Mouse (Mus musculus) cerebellum, adult 18-20 months (tissue): ENCODE measurements around the gene Ambra1.
"Not testable (repeated sequence)": the region's sequence is repeated elsewhere in the genome, so short reads cannot be mapped to it uniquely, and the experiment has no call there.

Experiments
- DNase-seq, 2 experiments: peaks; one replicate each; pipeline ENCODE4 v3.0.0; 2021

Ambra1 gene

DNA sequence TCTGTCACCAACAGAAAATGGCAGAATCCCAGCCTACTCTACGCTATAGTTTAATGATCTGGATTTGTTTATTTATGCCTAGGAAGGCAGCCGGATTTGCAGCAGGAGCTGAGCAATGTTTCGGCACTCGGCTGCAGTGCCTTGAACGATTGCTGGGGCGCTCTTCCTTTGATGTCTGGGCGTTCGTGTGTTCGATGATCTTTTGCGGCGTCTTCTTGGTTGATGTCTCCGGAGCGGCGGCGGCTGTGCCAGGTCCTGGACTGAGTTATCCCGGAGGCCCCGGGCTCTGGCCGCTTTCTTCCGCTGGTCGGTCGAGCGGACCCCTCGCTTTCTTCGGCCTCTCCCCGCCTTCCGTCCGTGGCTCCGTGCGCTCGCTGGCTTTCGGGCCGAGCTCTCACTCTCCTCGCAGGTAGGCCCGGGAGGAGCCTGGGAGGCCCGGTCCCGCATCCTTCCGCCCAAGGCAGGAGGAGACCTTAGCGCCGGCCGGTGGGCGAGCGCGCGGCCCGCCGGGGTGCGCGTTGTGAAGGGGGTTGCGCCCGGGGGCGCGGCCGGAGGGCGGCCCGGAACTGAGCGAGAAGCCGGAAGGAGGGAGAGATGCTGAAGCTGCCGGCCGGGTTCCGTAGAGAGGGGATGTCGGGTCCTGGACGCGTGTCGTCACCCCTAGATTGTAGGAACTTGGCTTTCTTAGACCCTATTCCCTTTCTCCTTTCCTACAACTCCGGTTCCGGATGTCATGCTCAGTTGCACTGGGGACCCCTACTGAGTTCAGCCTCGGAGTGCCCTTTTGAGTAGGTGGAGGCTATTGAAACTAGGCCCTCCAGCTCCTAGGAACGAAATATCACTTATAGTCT is at the start of gene Ambra1:
Gene Ambra1 (plus strand): TSS at position 164 of the 851 bp plus-strand sequence.
- peak; percentile 80 to 90 for DNase-seq

DNA sequence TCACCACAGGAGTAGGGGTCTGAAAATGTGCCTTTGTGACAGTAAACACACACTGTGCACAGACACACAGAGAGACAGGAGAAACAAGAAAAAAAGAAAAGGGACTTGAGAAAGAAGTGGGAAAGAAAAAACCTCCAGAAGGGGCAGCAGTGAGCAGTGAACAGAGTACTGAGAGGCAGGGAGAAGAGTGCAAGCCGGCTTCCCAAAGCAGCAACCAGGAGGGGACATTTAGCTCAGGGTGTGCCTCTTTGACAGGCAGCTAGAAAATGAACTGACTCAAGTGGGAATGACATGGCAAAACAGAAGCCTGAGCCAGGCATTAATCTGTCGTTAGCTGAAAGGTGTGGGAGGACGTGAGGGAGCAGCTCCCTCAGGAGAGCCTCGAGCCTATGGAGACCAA is 47.1 kb upstream of the Ambra1 start:
- peak; percentile 44 to 59 for DNase-seq

DNA sequence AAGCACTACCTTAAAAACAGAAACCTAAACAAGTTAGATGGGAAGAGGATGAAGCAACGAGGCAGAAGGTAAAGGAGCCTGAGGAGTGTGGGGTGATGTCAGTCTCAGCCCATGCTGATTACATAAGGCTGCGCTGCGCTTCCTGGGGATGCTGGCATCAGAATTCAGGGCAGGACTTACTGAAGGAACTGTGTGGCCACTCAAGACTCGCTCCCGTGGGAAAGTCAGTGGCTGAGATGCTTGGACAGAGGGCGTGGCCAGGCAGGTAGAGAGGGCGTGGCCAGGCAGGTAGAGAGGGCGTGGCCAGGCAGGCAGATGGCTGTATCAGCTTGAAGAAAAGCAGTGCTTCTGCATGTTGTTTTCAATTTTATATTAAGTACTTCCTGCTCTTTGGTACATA is 46.0 kb upstream of the Ambra1 start:
- peak; percentile 28 to 34 for DNase-seq

DNA sequence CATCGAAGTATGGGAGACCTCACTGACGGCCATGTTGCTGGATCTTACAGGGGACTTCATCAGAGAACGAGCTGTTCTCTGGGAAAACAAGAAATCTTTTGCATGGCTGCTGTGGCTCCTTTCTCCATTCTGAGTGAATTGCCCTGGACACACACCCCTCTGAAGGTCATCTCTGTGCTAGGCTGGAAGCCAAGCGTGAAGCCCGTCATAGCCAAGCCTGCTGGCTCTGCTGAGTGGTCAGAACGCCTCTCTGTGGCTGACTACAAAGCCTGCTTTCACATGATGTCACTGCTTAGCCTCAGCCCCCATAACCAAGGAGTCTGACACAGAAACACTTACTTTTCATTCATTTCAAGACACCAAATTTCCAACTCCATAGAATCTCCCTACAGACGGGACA is 40.5 kb upstream of the Ambra1 start:
- DNase-seq = peak in 1 of 2 experiments; percentile 25

DNA sequence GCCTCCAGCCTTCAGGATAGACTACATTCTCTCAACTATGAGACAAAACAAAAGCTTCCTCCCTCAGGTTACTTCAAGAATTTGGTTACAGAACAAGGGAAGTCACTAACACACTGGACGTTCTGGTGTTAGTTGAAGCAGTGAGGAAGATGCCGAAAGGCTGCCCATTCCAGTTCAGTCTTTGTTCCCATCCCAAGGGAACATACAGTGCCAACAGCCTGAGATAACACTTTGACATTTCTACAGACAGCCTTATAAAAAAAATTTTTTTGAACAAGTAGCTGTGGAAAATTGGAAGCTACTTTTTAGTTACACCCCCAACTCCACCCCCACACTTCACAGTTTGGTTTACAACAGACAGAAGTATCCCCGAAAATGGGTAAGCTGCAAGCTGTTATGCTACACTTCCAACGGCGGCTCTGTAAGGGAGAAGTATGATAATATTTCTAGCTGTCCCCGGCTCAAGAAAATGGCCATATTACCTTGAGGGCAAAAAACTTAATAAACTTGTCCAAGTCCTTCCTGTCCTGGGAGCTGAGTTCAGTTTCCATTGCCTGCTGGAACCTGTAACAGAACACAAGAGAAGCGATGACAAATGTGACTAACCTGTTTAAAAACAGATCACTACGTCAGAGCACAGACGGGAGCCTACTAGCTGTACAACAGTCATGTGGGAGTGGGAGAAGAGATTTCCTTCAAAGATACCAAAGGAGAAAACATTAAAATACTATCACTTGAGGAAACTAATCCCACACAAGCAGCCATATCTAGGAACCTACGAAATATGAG is 34.3 kb upstream of the Ambra1 start:
- DNase-seq = no peak

DNA sequence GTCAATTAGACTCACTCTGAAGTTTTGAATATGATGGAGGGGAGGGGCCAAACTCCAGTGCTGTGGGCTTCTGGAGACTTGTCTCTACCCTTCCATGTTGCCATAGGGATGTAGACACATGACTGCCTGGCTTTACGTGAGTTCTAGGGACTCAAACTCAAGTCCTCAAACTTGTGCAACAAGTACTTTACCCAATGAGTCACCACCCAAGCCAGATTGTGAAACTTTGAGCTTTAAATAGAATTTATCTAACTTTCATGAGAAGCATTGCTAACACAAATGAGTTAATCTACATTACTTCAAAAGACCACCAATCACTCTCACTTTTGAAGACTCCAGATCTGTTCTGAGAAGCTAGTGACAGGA is 33.7 kb upstream of the Ambra1 start:
- DNase-seq = no peak

DNA sequence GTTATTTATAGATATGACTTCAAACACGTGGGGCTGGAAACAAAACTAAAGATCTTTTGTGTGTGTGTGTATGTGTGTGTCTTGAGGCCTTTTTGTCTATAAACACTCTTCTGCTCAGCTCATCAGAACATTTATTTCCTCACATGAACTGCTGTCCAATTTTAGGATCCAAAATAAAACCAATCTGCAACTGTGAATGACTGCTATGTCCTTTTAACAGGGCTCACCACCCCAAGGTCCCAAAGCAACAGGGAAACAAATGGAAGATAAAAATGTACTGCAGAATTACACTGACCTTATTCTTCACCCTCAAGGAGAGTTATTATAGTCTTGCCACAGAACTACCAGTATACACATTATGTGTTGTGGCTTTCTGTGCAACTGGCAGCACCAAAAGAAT is 30.7 kb upstream of the Ambra1 start:
- DNase-seq = no peak

DNA sequence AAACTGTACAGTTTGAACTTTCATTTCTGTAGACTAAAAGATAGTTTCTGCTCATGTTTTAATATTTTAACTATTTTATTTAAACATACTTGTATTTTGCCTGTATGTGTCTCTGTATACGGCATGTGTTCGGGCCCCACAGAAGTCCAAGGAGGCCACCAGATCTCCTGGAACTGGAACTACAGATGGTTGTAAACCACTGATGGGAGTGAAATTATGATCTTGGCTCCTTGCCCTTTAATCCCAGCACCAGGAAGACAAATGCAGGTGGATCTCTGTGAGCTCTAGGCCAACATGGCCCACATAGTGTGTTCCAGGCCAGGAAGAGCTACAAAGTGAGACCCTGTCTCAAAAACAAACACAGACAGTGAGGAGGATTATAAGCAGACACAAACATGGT is 28.6 kb upstream of the Ambra1 start:
- DNase-seq = peak in 1 of 2 experiments; percentile 24

DNA sequence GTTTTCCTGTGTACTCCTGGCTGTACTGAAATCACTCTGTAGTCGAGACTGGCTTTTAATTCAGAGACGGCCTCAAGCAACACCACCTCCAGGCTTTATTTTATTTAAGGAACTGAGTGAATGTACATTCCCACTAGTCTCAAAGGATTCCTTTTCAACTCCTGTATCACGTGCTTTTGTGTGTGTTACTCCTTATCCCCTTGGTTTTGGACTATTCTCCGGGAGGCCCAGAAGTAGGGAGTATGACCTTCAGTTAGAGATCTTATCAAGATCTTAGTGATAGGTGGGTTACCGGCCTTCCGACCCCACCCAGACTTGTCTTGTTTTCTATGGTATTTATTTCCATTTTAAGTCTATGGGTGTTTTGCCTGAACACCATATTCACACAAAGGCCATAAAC is 24.2 kb upstream of the Ambra1 start:
- DNase-seq = no peak

DNA sequence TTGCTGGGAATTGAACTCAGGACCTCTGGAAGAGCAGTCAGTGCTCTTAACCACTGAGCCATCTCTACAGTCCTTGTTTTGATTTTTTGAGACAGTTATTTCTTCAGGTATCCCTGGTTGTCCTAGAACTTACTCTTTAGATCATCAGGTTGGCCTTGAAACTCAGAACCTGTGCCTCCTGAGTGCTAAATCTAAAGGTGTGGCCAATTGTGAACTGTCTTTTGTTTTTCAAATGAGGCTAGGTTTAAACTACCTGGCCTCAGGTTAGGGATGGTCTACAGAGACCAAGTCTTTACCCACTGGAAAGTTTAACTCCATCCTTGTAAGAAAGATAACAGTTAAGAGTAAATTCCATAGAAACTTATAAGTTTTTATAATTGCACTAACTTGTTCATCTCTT is 23.5 kb upstream of the Ambra1 start:
- no peak for DNase-seq

DNA sequence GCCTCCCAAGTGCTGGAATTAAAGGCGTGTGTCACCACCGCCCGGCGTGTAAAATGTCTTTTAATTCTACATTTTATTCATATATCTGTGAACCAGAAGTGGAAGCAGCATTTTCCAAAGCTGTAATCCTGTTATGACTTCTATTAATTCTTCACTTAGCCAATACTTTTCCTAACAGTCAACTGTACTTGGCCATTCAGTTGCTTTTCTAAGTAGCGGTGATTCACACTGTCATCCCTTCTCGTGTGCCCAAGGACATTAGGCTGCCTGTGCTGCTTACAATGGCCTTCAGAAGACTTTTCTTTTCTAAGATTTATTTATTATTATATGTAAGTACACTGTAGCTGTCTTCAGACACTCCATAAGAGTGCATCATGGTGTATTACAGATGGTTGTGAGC is 21.6 kb upstream of the Ambra1 start:
- DNase-seq = no peak

DNA sequence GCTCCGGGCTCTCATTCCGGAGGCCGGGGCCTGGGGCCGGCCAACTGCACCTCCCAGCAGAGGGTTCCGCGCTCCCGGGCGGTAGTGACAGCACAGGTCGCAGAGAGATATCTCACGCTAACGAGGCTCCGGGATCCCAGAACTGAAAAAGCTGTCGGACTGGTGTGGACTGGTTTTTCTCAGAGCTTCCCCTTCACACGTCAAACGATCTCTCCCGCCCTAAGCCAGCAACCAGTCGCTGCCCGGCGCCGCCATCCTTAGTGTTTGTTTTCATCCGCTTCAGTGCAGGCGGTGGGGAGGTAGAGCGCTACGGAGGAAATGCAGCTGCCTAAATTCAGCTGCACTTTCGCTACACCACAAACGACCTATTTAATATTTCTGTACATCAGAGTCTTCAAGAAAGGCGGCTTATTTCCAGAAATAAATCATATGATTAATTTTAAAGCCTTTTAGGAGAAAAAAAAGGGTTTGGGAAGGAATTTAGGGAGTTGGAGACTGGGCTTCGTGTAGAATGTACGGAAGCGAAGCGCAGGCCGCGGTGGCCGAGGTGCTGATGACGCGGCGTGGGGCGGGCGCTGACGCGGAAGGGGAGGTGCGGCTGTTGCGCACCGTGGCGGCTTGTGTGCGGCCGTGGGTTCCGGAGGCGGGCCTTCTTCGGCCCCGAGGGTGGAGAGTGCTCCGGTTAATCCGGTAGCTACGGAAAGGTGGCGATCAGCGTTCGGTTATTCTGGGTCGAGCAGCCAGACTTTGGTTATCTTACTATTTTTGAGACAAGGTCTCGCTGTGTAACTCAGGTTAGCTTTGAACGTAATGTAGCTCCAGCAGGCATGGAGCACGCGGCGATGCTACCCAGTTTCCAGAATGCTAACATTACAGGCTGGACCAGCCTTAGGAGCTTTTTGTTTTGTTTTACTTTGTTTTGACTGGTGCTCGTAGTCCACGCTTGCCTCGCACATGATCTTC is 19.4 kb upstream of the Ambra1 start, which contains the start of the genes Atg13 and Harbi1:
Gene Atg13 (minus strand): TSS at position 305 of the 963 bp plus-strand sequence.
Gene Harbi1 (plus strand): TSS at position 581 of the 963 bp plus-strand sequence.
- peak; percentile 94 to 95 for DNase-seq

DNA sequence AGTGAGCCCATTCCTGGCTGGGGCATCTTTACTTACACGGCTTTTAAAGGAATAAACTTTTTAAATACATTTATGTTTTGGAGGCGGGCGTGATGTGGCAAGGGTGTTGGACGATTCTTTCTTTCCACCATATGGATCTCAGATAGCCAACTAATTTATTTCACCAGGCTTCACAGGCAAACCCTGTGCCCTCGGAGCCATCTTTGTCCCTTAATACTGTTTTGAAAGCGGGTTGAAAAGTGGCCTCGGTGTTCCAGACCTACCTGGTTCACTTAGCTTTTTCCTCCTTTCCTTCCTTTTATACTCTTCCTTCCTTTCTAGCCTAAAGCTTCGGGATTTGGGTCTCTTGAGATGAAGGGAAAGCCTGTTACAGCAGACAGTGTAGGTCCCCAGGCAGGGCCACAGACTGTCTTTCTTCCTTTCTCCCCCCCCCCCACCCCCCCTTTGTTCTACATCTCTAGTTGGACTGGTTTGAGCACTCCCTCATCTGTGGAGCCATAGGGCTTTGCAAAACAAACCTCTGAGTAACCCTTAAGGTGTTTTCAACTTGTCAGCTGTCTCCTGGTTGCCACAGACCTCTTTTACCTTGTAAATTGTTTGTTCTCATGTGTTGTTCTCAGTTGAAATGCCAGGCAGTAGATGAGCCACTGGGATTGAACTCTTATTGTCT is 18.5 kb upstream of the Ambra1 start:
- DNase-seq = no peak

DNA sequence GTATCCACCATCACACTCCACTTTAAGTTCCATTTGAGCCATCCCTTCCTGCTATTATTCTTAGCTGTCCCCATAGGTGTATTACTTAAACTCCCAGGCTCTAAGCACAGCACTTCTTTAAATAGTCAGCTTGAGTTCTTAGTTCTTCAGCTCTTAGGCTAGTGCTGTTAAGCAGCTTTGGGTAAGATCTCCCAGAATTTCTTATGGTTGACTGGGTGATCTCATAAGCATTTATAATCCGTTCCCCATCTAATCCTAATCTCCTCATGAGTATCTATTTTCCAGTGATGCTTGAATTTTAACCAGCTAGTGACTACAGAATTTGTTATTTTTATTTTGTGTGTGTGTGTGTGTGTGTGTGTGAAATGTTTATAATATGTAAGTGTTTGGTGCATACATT is 15.0 kb upstream of the Ambra1 start:
- DNase-seq = no peak

DNA sequence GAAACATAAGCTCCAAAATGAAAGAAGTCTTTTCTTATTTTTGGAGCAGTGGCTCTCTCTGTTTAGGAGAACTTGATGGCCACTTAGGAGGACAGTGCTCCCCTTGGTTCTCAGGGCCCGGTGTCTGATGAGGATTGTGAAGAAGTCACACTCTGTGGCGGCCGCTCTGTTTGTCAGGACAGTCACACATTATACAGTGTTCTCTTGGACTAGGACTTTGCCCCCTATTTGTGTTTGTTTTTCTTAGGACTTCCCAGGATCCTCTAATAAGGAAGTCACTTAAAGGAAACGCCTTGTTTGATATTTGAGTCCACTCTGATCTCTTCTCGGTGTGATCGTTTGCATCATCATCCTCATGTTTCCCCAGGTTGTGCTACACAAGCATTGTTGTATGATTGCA is 11.7 kb upstream of the Ambra1 start:
- DNase-seq = no peak

DNA sequence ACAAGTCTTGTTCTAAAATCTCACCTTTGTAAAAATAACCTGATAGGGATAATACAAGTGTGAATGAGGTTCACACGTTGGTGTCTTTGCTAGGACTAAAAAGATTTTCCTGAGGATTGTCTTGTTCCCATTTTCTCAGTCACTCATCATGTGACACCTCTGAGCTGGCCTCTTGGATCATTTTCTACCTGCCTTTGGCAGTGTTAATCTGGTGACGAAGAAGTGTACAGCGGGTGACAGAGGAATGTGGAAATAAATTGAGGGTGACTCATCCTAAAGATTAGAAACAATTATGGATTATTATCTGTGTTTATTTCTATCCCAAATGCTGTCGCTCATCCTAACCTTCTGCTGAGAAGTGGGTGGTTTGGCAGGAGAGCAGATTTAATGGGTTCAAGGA is 6.6 kb upstream of the Ambra1 start:
- DNase-seq = no peak

DNA sequence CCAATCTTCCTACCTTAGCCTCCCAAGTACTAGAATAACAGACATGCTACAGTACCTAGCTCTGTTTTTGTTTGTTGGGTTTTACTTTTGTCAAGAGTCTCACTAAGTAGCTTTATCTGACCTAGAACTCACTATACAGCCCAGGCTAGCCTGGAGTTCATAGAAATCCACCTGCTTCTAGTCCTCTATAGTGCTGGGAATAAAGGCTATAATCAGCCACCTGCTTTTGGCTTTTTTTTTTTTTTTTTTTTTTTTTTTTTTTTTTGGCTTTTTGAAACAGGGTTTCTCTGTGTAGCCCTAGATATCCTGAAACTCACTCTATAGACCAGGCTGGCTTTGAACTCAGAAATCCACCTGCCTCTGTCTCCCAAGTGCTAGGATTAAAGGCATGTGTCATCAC is 6.0 kb upstream of the Ambra1 start:
- DNase-seq = no peak

DNA sequence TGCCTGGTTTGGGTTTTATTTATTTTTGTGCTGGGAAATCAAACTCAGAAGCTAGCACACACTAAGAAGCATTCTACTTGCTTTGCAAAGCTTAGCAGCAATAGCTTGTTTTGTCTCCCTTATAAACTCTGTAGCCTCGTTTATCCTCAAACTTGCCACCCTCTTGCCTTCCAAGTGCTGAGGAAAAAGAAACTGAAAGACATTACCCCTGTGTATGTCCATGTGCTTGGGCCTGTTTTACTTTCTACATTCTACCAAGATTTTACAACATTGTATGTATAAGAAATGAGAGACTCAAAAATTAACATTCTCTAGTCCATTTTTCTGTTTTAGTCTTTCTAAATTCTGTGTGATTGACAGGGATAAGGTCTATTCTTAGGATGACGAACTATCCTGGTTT is 5.2 kb upstream of the Ambra1 start:
- DNase-seq = no peak

DNA sequence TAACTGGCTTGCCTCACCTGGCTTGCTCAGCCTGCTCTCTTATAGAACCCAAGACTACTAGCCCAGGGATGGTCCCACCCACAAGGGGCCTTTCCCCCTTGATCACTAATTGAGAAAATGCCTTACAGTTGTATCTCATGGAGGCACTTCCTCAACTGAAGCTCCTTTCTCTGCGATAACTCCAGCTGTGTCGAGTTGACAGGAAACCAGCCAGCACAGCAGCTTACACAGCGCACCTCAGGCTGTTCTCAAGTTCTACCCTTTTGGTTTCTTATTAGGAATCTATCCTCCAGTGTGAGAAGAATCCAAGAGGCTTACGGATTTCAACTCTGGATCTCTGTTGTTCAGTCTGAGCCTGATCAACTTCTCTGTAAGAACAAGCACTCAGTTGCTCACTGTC is 4.5 kb upstream of the Ambra1 start:
- DNase-seq = not testable (repeated sequence)

DNA sequence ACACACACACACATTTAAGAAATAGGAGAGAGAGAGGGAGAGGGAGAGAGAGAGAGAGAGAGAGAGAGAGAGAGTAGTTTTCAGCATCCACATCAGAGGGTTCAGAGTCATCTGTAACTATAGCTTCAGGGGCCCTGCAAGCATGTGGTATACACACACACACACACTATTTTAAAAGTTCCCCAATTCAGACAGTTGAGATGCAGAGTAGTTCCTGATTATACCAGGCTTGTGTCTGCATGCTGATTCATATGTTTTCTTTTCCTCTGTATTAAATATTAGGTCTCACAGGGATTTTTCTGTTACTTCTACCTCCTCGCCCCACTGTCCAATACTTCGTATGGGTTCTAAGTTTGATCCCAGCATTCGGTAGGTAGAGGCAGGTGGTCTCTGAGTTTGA is 2.9 kb upstream of the Ambra1 start:
- DNase-seq = no peak

DNA sequence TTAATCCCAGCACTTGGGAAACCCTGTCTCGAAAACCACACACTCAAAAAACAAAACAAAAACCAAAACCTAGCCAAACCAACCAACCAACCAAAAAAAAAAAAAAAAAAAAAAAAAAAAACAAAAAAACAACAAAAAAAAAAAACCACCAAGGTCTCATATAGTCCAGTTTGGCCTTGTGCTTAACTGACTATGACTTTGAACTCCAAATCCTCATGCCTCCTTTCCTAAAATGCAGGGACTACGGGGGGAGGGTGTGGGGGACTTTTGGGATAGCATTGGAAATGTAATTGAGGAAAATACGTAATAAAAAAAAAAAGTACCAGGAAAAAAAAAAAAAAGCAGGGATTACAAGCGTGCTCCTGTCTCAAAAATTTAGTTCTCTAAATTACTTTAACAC is 363 bp upstream of the Ambra1 start:
- DNase-seq = no peak

DNA sequence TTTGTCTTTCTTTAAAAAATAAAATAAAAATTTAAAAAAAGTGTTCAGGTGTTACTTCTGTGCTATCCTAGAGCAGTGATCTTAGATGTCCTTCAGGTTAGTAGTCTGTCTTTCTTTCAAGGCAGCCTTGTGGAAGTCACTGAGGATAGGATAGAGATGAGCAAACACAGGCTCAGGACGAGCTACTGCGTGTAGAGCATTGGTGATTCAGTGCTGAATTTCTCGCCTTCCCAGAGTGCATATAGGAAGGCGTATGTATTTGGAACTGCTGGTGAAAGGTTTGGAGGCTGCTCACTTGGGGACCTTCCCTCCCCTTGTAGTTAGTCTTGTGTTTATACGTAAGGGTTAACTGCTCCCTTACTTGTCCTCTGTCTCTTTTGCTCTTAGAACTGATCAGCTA is 5.3 kb downstream of the Ambra1 start:
- DNase-seq = no peak
